Mouse (Mus musculus) lung, postnatal 0 days (tissue): ENCODE measurements around the gene Rptor.
A peak's percentile ranks its signal among the peaks of the same experiment; 100 is the strongest.

Source experiments
- CTCF ChIP-seq: IDR thresholded peaks from 2 replicates; pipeline ENCODE4 v1.5.1; 2016; ENCODE audit warnings: antibody characterized with exemption, mild to moderate bottlenecking
- EP300 ChIP-seq: IDR thresholded peaks from 2 replicates; pipeline ENCODE4 v1.6.1; 2016; ENCODE audit warnings: antibody characterized with exemption, mild to moderate bottlenecking, control low read depth

- no peak for TF ChIP-seq CTCF
- 0 out of 2 replicates have a peak, but pooled peaks have one; percentile 11 for TF ChIP-seq EP300
Observed at GRCm38 (mm10) chr11:119593966-119594365, 8.7 kb upstream of the Rptor start.
